Comparison of ENCODE assay signal across 11 mouse cellular contexts in genomic region chrX:59606535-59606934, GRCm38 (mm10). TPM values are rescaled to one million over a fixed set of nuclear protein-coding genes. Genes with fewer than 3 reads are reported as not detected.
DNase-seq lines count a peak whose midpoint lies in the region; ATAC-seq and TF ChIP-seq lines count a peak whose summit lies in the region.
"Had no signal": no experiment of that assay in that cellular context is flagged by ENCODE, and none has a peak within 500 bp of the region (broad histone marks: within the 10 kb centered on the region; RNA-seq: fewer than 3 reads in every experiment).

No protein-coding gene starts in this region.

- H3K27ac ChIP-seq in layer of hippocampus, adult 2 months = no peak overlapping the region
- H3K27ac ChIP-seq: limb, embryonic 12.5 days; neural tube, embryonic 15.5 days had no signal

- DNase-seq in cerebellum, adult 9-10 months = peak; percentile 2
- DNase-seq in layer of hippocampus, adult 2 months (ENCODE audit: low spot score in 2 of 2) = no peak
- no peak for DNase-seq in layer of hippocampus, postnatal 36 days
- peak; percentile 42 for DNase-seq in T-cell, adult 2 months (ENCODE audit: low spot score)
- DNase-seq in retina, postnatal 1 day = peak; percentile 32
- no peak for DNase-seq in lung, postnatal 36 days
- no peak for DNase-seq in urinary bladder, postnatal 36 days (ENCODE audit: low spot score in 2 of 2)
- DNase-seq: lung, postnatal 4 days had no signal

- no peak for ATAC-seq in cerebellum, adult (ENCODE audit: insufficient number of reproducible peaks, low FRiP score, low TSS enrichment)

- peak; percentile 69 for TF ChIP-seq CTCF in layer of hippocampus, adult 2 months (conservative IDR thresholded peaks at IDR 0.05)

- H3K4me3 ChIP-seq in layer of hippocampus, adult 2 months = no peak overlapping the region
- H3K4me3 ChIP-seq: limb, embryonic 12.5 days; neural tube, embryonic 15.5 days had no signal

RNA-seq across cellular contexts. Expression of gene Fgf13, which starts 38.7 kb away (rescaled TPM):
- 100 to 1,000 TPM; 226 to 234 TPM for total RNA-seq in layer of hippocampus, adult 2 months (2021)
- total RNA-seq in layer of hippocampus, postnatal 36 days (2021) = 100 to 1,000 TPM; 246 to 247 TPM

Comparison
In these comparisons a context has a peak if more than half of its experiments do, and no peak if none do; other contexts are left out.
1. DNase-seq: peak in cerebellum, adult 9-10 months (single experiment), T-cell, adult 2 months (single experiment) and retina, postnatal 1 day (single experiment); none in layer of hippocampus, adult 2 months (0 of 2), layer of hippocampus, postnatal 36 days (0 of 2), lung, postnatal 36 days (single experiment) and urinary bladder, postnatal 36 days (0 of 2).